Mouse (Mus musculus): ENCODE results near the gene Gm45062. TPM values are rescaled to one million over a fixed set of nuclear protein-coding genes. Genes with fewer than 3 reads are reported as not detected.

The Gm45062 gene
- polyA plus RNA-seq, 1 experiment from 2014 or later, result 14.7 TPM

DNA sequence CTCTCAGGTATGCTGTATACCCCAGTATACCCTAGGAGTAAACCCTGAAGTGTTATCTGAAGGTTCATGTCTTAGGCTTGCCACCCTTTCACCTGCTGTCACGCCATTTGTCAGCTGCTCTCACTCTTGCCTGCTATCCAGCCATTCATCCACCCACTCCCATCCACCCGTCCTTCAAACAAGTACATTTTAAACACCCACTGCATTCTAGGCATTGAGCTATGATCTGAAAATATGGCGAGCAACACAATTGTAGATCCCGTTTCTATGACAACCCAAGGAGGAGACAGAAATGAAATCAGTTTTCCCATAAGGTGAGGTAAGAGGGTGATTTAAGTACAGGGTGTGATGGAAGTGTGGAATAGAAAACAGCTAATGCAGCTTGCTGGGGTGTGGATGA, 378.9 kb downstream of the Gm45062 start:
- no peak overlapping the region for H3K4me2 ChIP-seq (replicated peaks; ENCODE audit: low read depth, low read length)
- no peak overlapping the region for H3K9ac ChIP-seq (replicated peaks; ENCODE audit: low read length)
- 86% methylated on average over 4 of the region's 4 CpGs for WGBS
- no peaks in the 10 kb centered on the region for H3K36me3 ChIP-seq (ENCODE audit: insufficient read depth, low read length)
- H3K4me1 ChIP-seq (ENCODE audit: insufficient read depth, low read length), result no peaks in the 10 kb centered on the region
- no peak for ATAC-seq (ENCODE audit: low FRiP score, low TSS enrichment)
- H3K27me3 ChIP-seq (ENCODE audit: insufficient read depth, low read length), result no peaks in the 10 kb centered on the region
- H3K9me3 ChIP-seq (ENCODE audit: low read length), result no peaks in the 10 kb centered on the region
- H3K27ac ChIP-seq (ENCODE audit: low read length), result no peak overlapping the region
- H3K4me3 ChIP-seq (ENCODE audit: low read length), result no peak overlapping the region

DNA sequence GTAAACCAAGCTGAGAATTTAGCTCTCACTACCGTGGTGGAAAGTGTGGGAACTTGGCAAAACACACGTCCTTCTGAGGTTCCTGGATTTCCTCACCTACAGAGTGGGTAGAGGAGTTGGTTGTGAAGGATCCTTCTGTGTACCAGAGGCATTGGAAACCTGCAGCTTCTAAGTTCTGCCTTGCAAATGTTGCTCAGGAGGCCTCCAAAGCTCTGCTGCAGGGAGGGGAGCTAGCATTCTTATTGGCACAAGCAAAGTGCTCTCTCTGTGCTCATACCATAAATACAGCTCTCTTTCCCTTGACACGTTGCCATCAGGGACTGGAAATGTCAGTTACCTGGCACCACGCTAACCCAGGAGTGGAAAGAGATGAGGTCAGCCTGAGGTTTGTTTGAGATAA, 379.6 kb downstream of the Gm45062 start:
- no peak for ATAC-seq (ENCODE audit: low FRiP score, low TSS enrichment)
- WGBS, result 74% methylated on average over 4 of the region's 4 CpGs
- H3K36me3 ChIP-seq (ENCODE audit: insufficient read depth, low read length), result no peaks in the 10 kb centered on the region
- H3K4me3 ChIP-seq (ENCODE audit: low read length), result no peak overlapping the region
- no peak overlapping the region for H3K9ac ChIP-seq (replicated peaks; ENCODE audit: low read length)
- H3K27ac ChIP-seq (ENCODE audit: low read length), result no peak overlapping the region
- no peaks in the 10 kb centered on the region for H3K27me3 ChIP-seq (ENCODE audit: insufficient read depth, low read length)
- no peak overlapping the region for H3K4me2 ChIP-seq (replicated peaks; ENCODE audit: low read depth, low read length)
- H3K9me3 ChIP-seq (ENCODE audit: low read length), result no peaks in the 10 kb centered on the region
- no peaks in the 10 kb centered on the region for H3K4me1 ChIP-seq (ENCODE audit: insufficient read depth, low read length)

DNA sequence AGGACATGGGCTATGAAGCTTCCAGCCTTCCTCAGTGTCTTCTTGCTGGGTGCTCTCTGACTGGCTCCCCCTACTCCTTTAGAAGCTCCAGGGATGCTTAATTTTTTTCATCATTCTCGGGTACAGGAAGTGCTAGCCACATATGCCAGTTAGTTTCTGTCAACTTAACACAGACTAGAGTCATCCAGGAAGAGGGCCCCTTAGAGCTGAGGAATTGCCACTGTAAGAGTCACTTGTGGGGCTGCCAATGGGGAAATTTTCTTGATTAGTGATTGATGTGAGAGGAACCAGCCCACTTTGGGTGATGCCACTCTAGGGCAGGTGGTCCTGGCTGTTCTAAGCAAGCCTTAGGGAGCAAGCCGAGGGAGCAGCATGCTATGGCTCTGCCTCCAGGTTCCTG, 380.3 kb downstream of the Gm45062 start:
- no peak overlapping the region for H3K27ac ChIP-seq (ENCODE audit: low read length)
- H3K27me3 ChIP-seq (ENCODE audit: insufficient read depth, low read length), result no peaks in the 10 kb centered on the region
- no peak for ATAC-seq (ENCODE audit: low FRiP score, low TSS enrichment)
- H3K4me1 ChIP-seq (ENCODE audit: insufficient read depth, low read length), result no peaks in the 10 kb centered on the region
- H3K9ac ChIP-seq (replicated peaks; ENCODE audit: low read length), result no peak overlapping the region
- no peak overlapping the region for H3K4me2 ChIP-seq (replicated peaks; ENCODE audit: low read depth, low read length)
- no peak overlapping the region for H3K4me3 ChIP-seq (ENCODE audit: low read length)
- no peaks in the 10 kb centered on the region for H3K36me3 ChIP-seq (ENCODE audit: insufficient read depth, low read length)
- 84% methylated on average over 2 of the region's 2 CpGs for WGBS
- no peaks in the 10 kb centered on the region for H3K9me3 ChIP-seq (ENCODE audit: low read length)

DNA sequence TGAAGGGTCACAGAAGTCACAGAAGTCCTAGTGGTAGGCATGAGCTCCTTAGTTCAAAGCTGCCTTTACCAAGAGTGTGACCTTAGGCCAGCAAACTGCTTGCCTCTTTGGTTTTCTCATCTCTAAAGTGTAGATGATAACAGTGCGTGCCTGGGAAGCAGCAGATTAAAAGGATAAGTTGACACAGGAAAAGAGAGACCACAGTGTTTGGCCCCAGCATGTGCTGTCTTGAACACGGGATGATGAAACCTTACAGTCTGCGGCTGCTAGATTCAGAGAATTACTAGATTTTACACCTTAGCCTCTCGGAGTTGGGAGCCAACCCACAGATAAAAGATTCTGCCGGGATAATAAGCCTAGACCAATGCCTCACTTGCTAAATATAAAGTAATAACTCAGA, 381.6 kb downstream of the Gm45062 start:
- Histone ChIP-seq H3K27ac (ENCODE audit: low read length) (no peak overlapping the region), H3K9me3 (ENCODE audit: low read length) (no peaks in the 10 kb centered on the region), H3K4me1 (ENCODE audit: insufficient read depth, low read length) (peaks cover 3% of the 10 kb centered on the region; the same call in 1 of the 2 replicates), H3K4me2 (replicated peaks; ENCODE audit: low read depth, low read length) (no peak overlapping the region), H3K27me3 (ENCODE audit: insufficient read depth, low read length) (no peaks in the 10 kb centered on the region), H3K36me3 (ENCODE audit: insufficient read depth, low read length) (no peaks in the 10 kb centered on the region), H3K9ac (replicated peaks; ENCODE audit: low read length) (no peak overlapping the region), H3K4me3 (ENCODE audit: low read length) (no peak overlapping the region)
- WGBS, result 91% methylated on average over 5 of the region's 5 CpGs
- no peak for ATAC-seq (ENCODE audit: low FRiP score, low TSS enrichment)

- no peak overlapping the region for H3K4me2 ChIP-seq (replicated peaks; ENCODE audit: low read depth, low read length)
- H3K27me3 ChIP-seq (ENCODE audit: insufficient read depth, low read length), result no peaks in the 10 kb centered on the region
- H3K9ac ChIP-seq (replicated peaks; ENCODE audit: low read length), result no peak overlapping the region
- H3K4me3 ChIP-seq (ENCODE audit: low read length), result no peak overlapping the region
- peaks cover 14% of the 10 kb centered on the region; the same call in 1 of the 2 replicates for H3K4me1 ChIP-seq (ENCODE audit: insufficient read depth, low read length)
- no peaks in the 10 kb centered on the region for H3K9me3 ChIP-seq (ENCODE audit: low read length)
- WGBS, result 72% methylated on average over 10 of the region's 10 CpGs
- 0 out of 2 replicates have a peak overlapping the region, but pooled peaks have one; percentile 0 for H3K27ac ChIP-seq (ENCODE audit: low read length)
- H3K36me3 ChIP-seq (ENCODE audit: insufficient read depth, low read length), result no peaks in the 10 kb centered on the region
- no peak for ATAC-seq (ENCODE audit: low FRiP score, low TSS enrichment)
Observed at GRCm38 (mm10) chr6:8644703-8645102, 385.5 kb downstream of the Gm45062 start.

DNA sequence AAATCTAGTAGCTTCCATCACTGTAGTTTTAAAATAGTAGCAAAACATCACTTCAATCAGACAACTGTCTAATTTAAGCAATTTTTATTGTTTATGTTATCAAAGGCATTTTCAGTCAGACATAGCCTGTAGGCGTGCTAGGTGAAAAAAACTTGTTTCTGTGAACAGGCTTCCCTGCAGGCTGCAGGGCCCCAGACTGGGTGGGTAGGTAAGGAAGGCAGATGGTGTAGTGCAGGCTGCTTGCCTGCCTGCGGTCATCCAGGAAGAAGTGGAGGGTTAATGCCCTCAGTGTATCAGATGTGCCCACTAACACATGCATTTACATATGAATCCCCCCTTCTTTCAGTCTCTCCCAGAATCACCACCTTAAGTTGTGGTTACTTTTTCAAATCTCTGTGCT, 386.5 kb downstream of the Gm45062 start:
- Histone ChIP-seq H3K27ac (ENCODE audit: low read length) (peak overlapping the region; percentile 7; the same call in 1 of the 2 replicates), H3K9me3 (ENCODE audit: low read length) (no peaks in the 10 kb centered on the region), H3K36me3 (ENCODE audit: insufficient read depth, low read length) (no peaks in the 10 kb centered on the region), H3K4me2 (replicated peaks; ENCODE audit: low read depth, low read length) (no peak overlapping the region), H3K9ac (replicated peaks; ENCODE audit: low read length) (no peak overlapping the region), H3K4me3 (ENCODE audit: low read length) (no peak overlapping the region), H3K4me1 (ENCODE audit: insufficient read depth, low read length) (peaks cover 14% of the 10 kb centered on the region; the same call in 1 of the 2 replicates), H3K27me3 (ENCODE audit: insufficient read depth, low read length) (no peaks in the 10 kb centered on the region)
- no peak for ATAC-seq (ENCODE audit: low FRiP score, low TSS enrichment)
- whole genome bisulfite sequencing, result 68% methylated on average over 2 of the region's 2 CpGs

Other genes with a start within 250 kb of the Gm45062 start
- 0.32 and 0.53 TPM in 2 replicates for gene Col28a1, start 66.8 kb upstream of the Gm45062 start, polyA plus RNA-seq (2015; fragmentation: Nextera tagmentation; extraction: Ambion mirVana)
- 24.0 and 24.4 TPM in 2 replicates for gene Mios, start 50.2 kb upstream of the Gm45062 start, polyA plus RNA-seq (2015; fragmentation: Nextera tagmentation; extraction: Ambion mirVana)
- gene Rpa3, start 277 bp upstream of the Gm45062 start, polyA plus RNA-seq (2015; fragmentation: Nextera tagmentation; extraction: Ambion mirVana), result 135 and 149 TPM in 2 replicates
- gene Umad1, start 162 bp upstream of the Gm45062 start, polyA plus RNA-seq (2015; fragmentation: Nextera tagmentation; extraction: Ambion mirVana), result 25.5 and 27.4 TPM in 2 replicates